Mouse (Mus musculus): ENCODE measurements around the gene Fgf15. TPM values are rescaled to one million over a fixed set of nuclear protein-coding genes. Genes with fewer than 3 reads are reported as not detected.

The Fgf15 gene
- polyA plus RNA-seq, 2 experiments, result 0.13 TPM; not detected in 1

GRCm38 (mm10) chr7:144937899-144938517 lies 41.7 kb downstream of the Fgf15 start:
- Histone ChIP-seq H3K27me3 (ENCODE audit: control insufficient read depth, insufficient read depth, low read length) (no peaks in the 10 kb centered on the region), H3K36me3 (ENCODE audit: control insufficient read depth, insufficient read depth, low read length) (peaks cover 44% of the 10 kb centered on the region), H3K4me3 (replicated peaks; ENCODE audit: low read length) (peak overlapping the region; percentile 64), H3K9me3 (ENCODE audit: control insufficient read depth, low read length) (no peaks in the 10 kb centered on the region), H3K4me2 (replicated peaks; ENCODE audit: low read depth, low read length, severe bottlenecking) (peak overlapping the region; percentile 76), H3K27ac (replicated peaks; ENCODE audit: low read depth, low read length) (peak overlapping the region; percentile 93), H3K4me1 (ENCODE audit: control insufficient read depth, insufficient read depth, low read length) (peaks cover 29% of the 10 kb centered on the region), H3K9ac (ENCODE audit: low read depth, low read length, severe bottlenecking) (peak overlapping the region; percentile 86)
- ATAC-seq (ENCODE audit: low FRiP score, low read depth) (no peak), DNase-seq (ENCODE audit: low spot score) (no peak)
- no peak for TF ChIP-seq POLR2A (IDR thresholded peaks at IDR 0.05; ENCODE audit: borderline replicate concordance, extremely low read depth, insufficient read depth, insufficient read length)
- WGBS, result under 1% methylated on average over 39 of the region's 39 CpGs

DNA sequence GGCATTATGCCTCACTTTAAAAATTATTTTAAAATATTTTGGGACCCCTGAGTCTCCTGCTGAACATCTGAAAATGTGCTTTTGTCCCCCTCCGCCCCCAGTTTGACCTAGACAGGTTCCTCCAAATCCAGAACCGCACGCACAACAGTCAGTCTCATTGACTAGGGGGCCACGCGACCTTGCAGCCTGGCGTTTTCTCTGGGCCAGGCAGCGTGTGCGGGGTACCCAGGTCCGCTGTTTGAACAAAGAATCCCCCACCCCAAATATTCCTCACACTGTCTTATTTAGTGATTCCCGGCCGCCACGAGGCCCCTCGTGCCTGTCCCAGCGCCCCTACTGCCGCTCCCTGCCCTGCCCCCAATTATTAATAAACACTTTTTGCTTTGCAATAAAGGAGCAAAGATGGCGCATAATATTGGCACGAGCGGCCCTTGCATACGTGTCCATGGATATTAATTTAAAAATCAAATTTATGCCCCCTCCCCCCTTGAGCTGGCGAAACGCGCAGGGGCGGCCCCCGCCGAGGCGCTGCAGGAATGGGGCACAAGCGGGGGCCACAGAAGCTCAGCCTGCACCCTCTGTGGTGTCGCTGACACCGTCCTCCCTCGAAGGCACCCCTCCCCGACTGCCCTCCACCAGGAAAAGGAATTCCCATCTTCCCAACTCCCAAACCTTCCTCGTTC lies 42.5 kb downstream of the Fgf15 start:
- peak overlapping the region; percentile 64 for H3K4me3 ChIP-seq (replicated peaks; ENCODE audit: low read length)
- H3K27me3 ChIP-seq (ENCODE audit: control insufficient read depth, insufficient read depth, low read length), result no peaks in the 10 kb centered on the region
- TF ChIP-seq POLR2A (IDR thresholded peaks at IDR 0.05; ENCODE audit: borderline replicate concordance, extremely low read depth, insufficient read depth, insufficient read length), result no peak
- peak overlapping the region; percentile 93 for H3K27ac ChIP-seq (replicated peaks; ENCODE audit: low read depth, low read length)
- peak overlapping the region; percentile 76 for H3K4me2 ChIP-seq (replicated peaks; ENCODE audit: low read depth, low read length, severe bottlenecking)
- WGBS, result under 1% methylated on average over 32 of the region's 32 CpGs
- no peaks in the 10 kb centered on the region for H3K9me3 ChIP-seq (ENCODE audit: control insufficient read depth, low read length)
- no peak for DNase-seq (ENCODE audit: low spot score)
- peak overlapping the region; percentile 86 for H3K9ac ChIP-seq (ENCODE audit: low read depth, low read length, severe bottlenecking)
- no peak for ATAC-seq (ENCODE audit: low FRiP score, low read depth)
- H3K4me1 ChIP-seq (ENCODE audit: control insufficient read depth, insufficient read depth, low read length), result peaks cover 30% of the 10 kb centered on the region
- H3K36me3 ChIP-seq (ENCODE audit: control insufficient read depth, insufficient read depth, low read length), result peaks cover 36% of the 10 kb centered on the region

DNA sequence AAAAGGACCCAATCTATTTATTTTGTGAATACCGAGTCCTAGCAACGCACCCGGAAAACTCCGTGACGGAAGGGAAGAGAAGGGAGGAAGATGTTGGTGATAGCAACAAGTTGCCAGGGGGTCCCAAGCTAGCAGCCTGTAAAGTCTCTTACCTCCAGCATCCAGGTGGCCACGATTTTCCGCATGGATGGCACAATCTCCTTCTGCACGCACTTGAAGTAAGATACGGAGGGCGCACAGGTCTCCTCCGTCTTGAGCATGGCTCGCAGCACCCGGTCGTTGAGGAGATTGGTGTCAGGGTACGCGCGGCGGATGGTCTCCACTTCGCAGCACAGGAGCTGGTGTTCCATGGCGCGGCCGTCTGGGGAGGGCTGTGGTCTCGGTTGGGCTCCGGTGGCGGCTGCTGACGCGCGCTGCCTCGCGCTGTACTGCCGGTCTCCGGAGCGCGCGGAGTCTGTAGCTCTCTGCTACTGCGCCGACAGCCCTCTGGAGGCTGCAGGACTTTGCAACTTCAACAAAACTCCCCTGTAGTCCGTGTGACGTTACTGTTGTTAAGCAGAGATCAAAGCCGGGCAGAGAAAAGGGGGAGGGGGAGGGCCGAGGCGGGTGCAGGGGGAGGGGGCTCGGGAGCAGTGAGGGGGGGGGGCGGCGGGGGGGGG lies 43.1 kb downstream of the Fgf15 start, which contains the start of gene Ccnd1:
Gene Ccnd1, minus strand, starts transcription at position 582 of the 659 bp plus-strand sequence.
- DNase-seq (ENCODE audit: low spot score) (peak; percentile 81), ATAC-seq (ENCODE audit: low FRiP score, low read depth) (peak; percentile 48)
- Histone ChIP-seq H3K9ac (ENCODE audit: low read depth, low read length, severe bottlenecking) (peak within 1 kb of the TSS; percentile 86), H3K4me3 (replicated peaks; ENCODE audit: low read length) (peak within 1 kb of the TSS; percentile 64), H3K4me2 (replicated peaks; ENCODE audit: low read depth, low read length, severe bottlenecking) (peak within 1 kb of the TSS; percentile 76), H3K27ac (replicated peaks; ENCODE audit: low read depth, low read length) (peak within 1 kb of the TSS; percentile 93), H3K27me3 (ENCODE audit: control insufficient read depth, insufficient read depth, low read length) (no peaks in the 10 kb centered on the region), H3K36me3 (ENCODE audit: control insufficient read depth, insufficient read depth, low read length) (peaks cover 29% of the 10 kb centered on the region), H3K4me1 (ENCODE audit: control insufficient read depth, insufficient read depth, low read length) (peaks cover 30% of the 10 kb centered on the region), H3K9me3 (ENCODE audit: control insufficient read depth, low read length) (no peaks in the 10 kb centered on the region)
- WGBS, result under 1% methylated on average over 32 of the region's 45 CpGs
- peak; percentile 89; the same call in 1 of the 2 replicates for TF ChIP-seq POLR2A (IDR thresholded peaks at IDR 0.05; ENCODE audit: borderline replicate concordance, extremely low read depth, insufficient read depth, insufficient read length)

- ATAC-seq (ENCODE audit: low FRiP score, low read depth), result peak; percentile 31
- no peak for DNase-seq (ENCODE audit: low spot score)
- no peak for TF ChIP-seq POLR2A (IDR thresholded peaks at IDR 0.05; ENCODE audit: borderline replicate concordance, extremely low read depth, insufficient read depth, insufficient read length)
Observed at GRCm38 (mm10) chr7:144940003-144940571, 43.8 kb downstream of the Fgf15 start.

DNA sequence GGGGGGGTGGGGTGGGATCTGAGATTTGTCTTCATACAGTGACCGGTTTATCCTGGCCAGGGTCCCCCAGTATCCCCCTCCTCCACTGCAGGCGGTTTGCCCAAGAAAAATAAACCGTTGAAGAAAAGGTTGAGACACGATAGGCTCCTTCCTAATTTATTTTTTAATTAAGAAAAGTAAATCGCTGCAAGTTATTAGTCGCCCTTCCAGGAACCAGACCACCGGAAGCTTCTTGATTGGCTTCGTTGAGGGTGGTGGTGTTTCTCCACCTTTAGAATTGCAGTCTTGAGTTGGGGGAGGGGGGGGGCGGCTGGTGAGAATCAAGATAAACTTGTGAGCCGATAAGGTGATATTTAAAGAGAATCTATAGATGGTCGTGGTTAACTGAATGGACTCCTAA lies 44.3 kb downstream of the Fgf15 start:
- ATAC-seq (ENCODE audit: low FRiP score, low read depth) (no peak), DNase-seq (ENCODE audit: low spot score) (no peak)
- peak overlapping the region; percentile 76 for H3K4me2 ChIP-seq (replicated peaks; ENCODE audit: low read depth, low read length, severe bottlenecking)
- peak overlapping the region; percentile 93 for H3K27ac ChIP-seq (replicated peaks; ENCODE audit: low read depth, low read length)
- H3K9ac ChIP-seq (ENCODE audit: low read depth, low read length, severe bottlenecking), result peak overlapping the region; percentile 86; the same call in 1 of the 2 replicates
- no peaks in the 10 kb centered on the region for H3K27me3 ChIP-seq (ENCODE audit: control insufficient read depth, insufficient read depth, low read length)
- WGBS, result 2% methylated on average over 11 of the region's 11 CpGs
- no peak for TF ChIP-seq POLR2A (IDR thresholded peaks at IDR 0.05; ENCODE audit: borderline replicate concordance, extremely low read depth, insufficient read depth, insufficient read length)
- peak overlapping the region; percentile 64 for H3K4me3 ChIP-seq (replicated peaks; ENCODE audit: low read length)
- peaks cover 18% of the 10 kb centered on the region for H3K36me3 ChIP-seq (ENCODE audit: control insufficient read depth, insufficient read depth, low read length)
- peaks cover 26% of the 10 kb centered on the region for H3K4me1 ChIP-seq (ENCODE audit: control insufficient read depth, insufficient read depth, low read length)
- H3K9me3 ChIP-seq (ENCODE audit: control insufficient read depth, low read length), result no peaks in the 10 kb centered on the region

More at GRCm38 (mm10) chr7:144940003-144940571, 43.8 kb downstream of the Fgf15 start:
- peak overlapping the region; percentile 93 for H3K27ac ChIP-seq (replicated peaks; ENCODE audit: low read depth, low read length)
- peak overlapping the region; percentile 76 for H3K4me2 ChIP-seq (replicated peaks; ENCODE audit: low read depth, low read length, severe bottlenecking)
- no peaks in the 10 kb centered on the region for H3K9me3 ChIP-seq (ENCODE audit: control insufficient read depth, low read length)
- WGBS, result 0% methylated on average over 22 of the region's 22 CpGs
- H3K4me3 ChIP-seq (replicated peaks; ENCODE audit: low read length), result peak overlapping the region; percentile 64
- H3K27me3 ChIP-seq (ENCODE audit: control insufficient read depth, insufficient read depth, low read length), result no peaks in the 10 kb centered on the region
- peak overlapping the region; percentile 86 for H3K9ac ChIP-seq (ENCODE audit: low read depth, low read length, severe bottlenecking)
- H3K4me1 ChIP-seq (ENCODE audit: control insufficient read depth, insufficient read depth, low read length), result peaks cover 30% of the 10 kb centered on the region
- H3K36me3 ChIP-seq (ENCODE audit: control insufficient read depth, insufficient read depth, low read length), result peaks cover 23% of the 10 kb centered on the region

Measured in limb, embryonic 14.5 days (tissue).